24 mouse cellular contexts compared by ENCODE assay signal in genomic region chr17:58082676-58083075, GRCm38 (mm10).
DNase-seq lines count a peak whose midpoint lies in the region.
"Had no signal": no experiment of that assay in that cellular context is flagged by ENCODE, and none has a peak within 500 bp of the region (broad histone marks: within the 10 kb centered on the region; RNA-seq: fewer than 3 reads in every experiment).

No protein-coding gene starts in this region.

- peak; percentile 4 for DNase-seq in adrenal gland, postnatal 10 days
- DNase-seq in adrenal gland, adult 18-20 months (ENCODE audit: low spot score in 2 of 2), result no peak
- DNase-seq in gastrocnemius, postnatal 14 days, result peak; percentile 3
- DNase-seq in gastrocnemius, postnatal 25 days, result no peak
- peak; percentile 6 for DNase-seq in right cerebral cortex, adult 18-20 months
- DNase-seq in right cerebral cortex, adult 2 months (ENCODE audit: low spot score in 2 of 2), result no peak
- DNase-seq in layer of hippocampus, adult 8-10 months (ENCODE audit: low spot score in 2 of 2), result peak; percentile 15 to 34
- no peak for DNase-seq in limb, embryonic 10.5 days (ENCODE audit: low spot score)
- DNase-seq: cerebellum, adult 8-10 months; gastrocnemius, adult 2 months; heart, postnatal 10 days; kidney, adult 9 months; kidney, postnatal 10 days; liver, embryonic 13.5 days; lung, adult 2 months; lung, postnatal 10 days had no signal

- H3K4me3 ChIP-seq in limb, embryonic 10.5 days, result no peak overlapping the region
- H3K4me3 ChIP-seq: erythroblast, embryonic 14.5 days; gastrocnemius, adult 2 months; heart, embryonic 13.5 days; limb, embryonic 15.5 days; liver, embryonic 13.5 days; midbrain, embryonic 13.5 days; stomach, embryonic 15.5 days had no signal

- no peaks in the 10 kb centered on the region for H3K9me3 ChIP-seq in limb, embryonic 10.5 days (replicated peaks)
- H3K9me3 ChIP-seq: heart, embryonic 13.5 days; limb, embryonic 15.5 days; liver, embryonic 13.5 days; midbrain, embryonic 13.5 days; stomach, embryonic 15.5 days had no signal

- intact Hi-C loops in gastrocnemius, postnatal 14 days (cut with DNase I; ENCODE audit: low total_unique reads), result no loop called here

- H3K27ac ChIP-seq in limb, embryonic 10.5 days, result no peak overlapping the region
- H3K27ac ChIP-seq: gastrocnemius, adult 2 months; heart, embryonic 13.5 days; hindbrain, embryonic 14.5 days; limb, embryonic 15.5 days; liver, embryonic 13.5 days; macrophage; midbrain, embryonic 13.5 days; stomach, embryonic 15.5 days had no signal

- H3K36me3 ChIP-seq in limb, embryonic 10.5 days, result no peaks in the 10 kb centered on the region
- H3K36me3 ChIP-seq: G1E; heart, embryonic 13.5 days; limb, embryonic 15.5 days; liver, embryonic 13.5 days; midbrain, embryonic 13.5 days; stomach, embryonic 15.5 days had no signal

- H3K27me3 ChIP-seq in limb, embryonic 10.5 days (ENCODE audit: low read depth, poor library complexity, severe bottlenecking), result no peaks in the 10 kb centered on the region
- H3K27me3 ChIP-seq: heart, embryonic 13.5 days; limb, embryonic 15.5 days; liver, embryonic 13.5 days; midbrain, embryonic 13.5 days; stomach, embryonic 15.5 days had no signal

- no CpG with 5 or more reads among the region's 1 CpGs for WGBS in limb, embryonic 10.5 days

- H3K4me1 ChIP-seq in limb, embryonic 10.5 days, result no peaks in the 10 kb centered on the region
- H3K4me1 ChIP-seq: heart, embryonic 13.5 days; limb, embryonic 15.5 days; liver, embryonic 13.5 days; midbrain, embryonic 13.5 days; stomach, embryonic 15.5 days had no signal

Comparison
In these comparisons a context has a peak if more than half of its experiments do, and no peak if none do; other contexts are left out.
1. DNase-seq: peak in adrenal gland, postnatal 10 days (single experiment), gastrocnemius, postnatal 14 days (single experiment), right cerebral cortex, adult 18-20 months (single experiment) and layer of hippocampus, adult 8-10 months (2 of 2); none in adrenal gland, adult 18-20 months (0 of 2), gastrocnemius, postnatal 25 days (single experiment), right cerebral cortex, adult 2 months (0 of 2) and limb, embryonic 10.5 days (single experiment).